Mouse (Mus musculus): ENCODE data around the gene Gpr157. TPM values are rescaled to one million over a fixed set of nuclear protein-coding genes. Genes with fewer than 3 reads are reported as not detected.
A peak's percentile ranks its signal among the peaks of the same experiment; 100 is the strongest.

Gpr157 gene
- polyA plus RNA-seq, 1 experiment from 2014 or later: 0.68 TPM

GRCm38 (mm10) chr4:150121430-150121829, 34.3 kb downstream of the Gpr157 start:
- Histone ChIP-seq H3K9me3 (ENCODE audit: control insufficient read depth, low read length) (no peaks in the 10 kb centered on the region), H3K4me2 (replicated peaks; ENCODE audit: low read depth, low read length) (no peak overlapping the region), H3K36me3 (ENCODE audit: control insufficient read depth, insufficient read depth, low read length) (no peaks in the 10 kb centered on the region), H3K4me3 (ENCODE audit: low read depth, low read length) (no peak overlapping the region), H3K9ac (ENCODE audit: low read depth, low read length) (no peak overlapping the region), H3K4me1 (replicated peaks; ENCODE audit: control insufficient read depth, insufficient read depth, low read length) (peaks cover 5% of the 10 kb centered on the region), H3K27me3 (ENCODE audit: control insufficient read depth, insufficient read depth, low read length) (no peaks in the 10 kb centered on the region), H3K27ac (ENCODE audit: low read depth, low read length) (no peak overlapping the region)
- DNase-seq (ENCODE audit: low spot score) (no peak), ATAC-seq (ENCODE audit: low FRiP score) (no peak)
- 72% methylated on average over 8 of the region's 8 CpGs for WGBS

- peaks cover 5% of the 10 kb centered on the region for H3K4me1 ChIP-seq (replicated peaks; ENCODE audit: control insufficient read depth, insufficient read depth, low read length)
- H3K36me3 ChIP-seq (ENCODE audit: control insufficient read depth, insufficient read depth, low read length): no peaks in the 10 kb centered on the region
- 66% methylated on average over 3 of the region's 3 CpGs for WGBS
- H3K9me3 ChIP-seq (ENCODE audit: control insufficient read depth, low read length): no peaks in the 10 kb centered on the region
- H3K9ac ChIP-seq (ENCODE audit: low read depth, low read length): no peak overlapping the region
- H3K4me2 ChIP-seq (replicated peaks; ENCODE audit: low read depth, low read length): no peak overlapping the region
- no peak for ATAC-seq (ENCODE audit: low FRiP score)
- H3K27me3 ChIP-seq (ENCODE audit: control insufficient read depth, insufficient read depth, low read length): no peaks in the 10 kb centered on the region
- DNase-seq (ENCODE audit: low spot score): no peak
- H3K4me3 ChIP-seq (ENCODE audit: low read depth, low read length): no peak overlapping the region
- no peak overlapping the region for H3K27ac ChIP-seq (ENCODE audit: low read depth, low read length)
These were observed 35.3 kb downstream of the Gpr157 start for GRCm38 (mm10) chr4:150122476-150122875.

GRCm38 (mm10) chr4:150126373-150126772, 39.2 kb downstream of the Gpr157 start:
- Histone ChIP-seq H3K9me3 (ENCODE audit: control insufficient read depth, low read length) (no peaks in the 10 kb centered on the region), H3K27me3 (ENCODE audit: control insufficient read depth, insufficient read depth, low read length) (no peaks in the 10 kb centered on the region)

GRCm38 (mm10) chr4:150127894-150128293, 40.7 kb downstream of the Gpr157 start:
- Histone ChIP-seq H3K27ac (ENCODE audit: low read depth, low read length) (no peak overlapping the region), H3K27me3 (ENCODE audit: control insufficient read depth, insufficient read depth, low read length) (no peaks in the 10 kb centered on the region), H3K4me2 (replicated peaks; ENCODE audit: low read depth, low read length) (no peak overlapping the region), H3K36me3 (ENCODE audit: control insufficient read depth, insufficient read depth, low read length) (no peaks in the 10 kb centered on the region), H3K9me3 (ENCODE audit: control insufficient read depth, low read length) (no peaks in the 10 kb centered on the region), H3K9ac (ENCODE audit: low read depth, low read length) (no peak overlapping the region), H3K4me3 (ENCODE audit: low read depth, low read length) (no peak overlapping the region), H3K4me1 (replicated peaks; ENCODE audit: control insufficient read depth, insufficient read depth, low read length) (peaks cover 4% of the 10 kb centered on the region; the same call in 1 of the 2 replicates)
- DNase-seq (ENCODE audit: low spot score): no peak
- WGBS: 95% methylated on average over 7 of the region's 7 CpGs
- ATAC-seq (ENCODE audit: low FRiP score): no peak

More at GRCm38 (mm10) chr4:150126373-150126772, 39.2 kb downstream of the Gpr157 start:
- Histone ChIP-seq H3K4me3 (ENCODE audit: low read depth, low read length) (no peak overlapping the region), H3K9ac (ENCODE audit: low read depth, low read length) (no peak overlapping the region), H3K27ac (ENCODE audit: low read depth, low read length) (no peak overlapping the region), H3K4me2 (replicated peaks; ENCODE audit: low read depth, low read length) (no peak overlapping the region), H3K4me1 (replicated peaks; ENCODE audit: control insufficient read depth, insufficient read depth, low read length) (no peaks in the 10 kb centered on the region; the same call in 1 of the 2 replicates), H3K36me3 (ENCODE audit: control insufficient read depth, insufficient read depth, low read length) (no peaks in the 10 kb centered on the region)
- ATAC-seq (ENCODE audit: low FRiP score): no peak
- no peak for DNase-seq (ENCODE audit: low spot score)
- 86% methylated on average over 5 of the region's 5 CpGs for WGBS

- Histone ChIP-seq H3K36me3 (ENCODE audit: control insufficient read depth, insufficient read depth, low read length) (no peaks in the 10 kb centered on the region), H3K9me3 (ENCODE audit: control insufficient read depth, low read length) (no peaks in the 10 kb centered on the region), H3K9ac (ENCODE audit: low read depth, low read length) (no peak overlapping the region), H3K4me3 (ENCODE audit: low read depth, low read length) (no peak overlapping the region), H3K4me2 (replicated peaks; ENCODE audit: low read depth, low read length) (no peak overlapping the region), H3K27me3 (ENCODE audit: control insufficient read depth, insufficient read depth, low read length) (no peaks in the 10 kb centered on the region), H3K27ac (ENCODE audit: low read depth, low read length) (no peak overlapping the region), H3K4me1 (replicated peaks; ENCODE audit: control insufficient read depth, insufficient read depth, low read length) (peaks cover 4% of the 10 kb centered on the region; the same call in 1 of the 2 replicates)
- ATAC-seq (ENCODE audit: low FRiP score) (no peak), DNase-seq (ENCODE audit: low spot score) (no peak)
- WGBS: 50% methylated on average over 8 of the region's 8 CpGs
These were observed 41.4 kb downstream of the Gpr157 start for GRCm38 (mm10) chr4:150128571-150128970.

GRCm38 (mm10) chr4:150130661-150131060, 43.5 kb downstream of the Gpr157 start:
- no peaks in the 10 kb centered on the region for H3K36me3 ChIP-seq (ENCODE audit: control insufficient read depth, insufficient read depth, low read length)
- 42% methylated on average over 2 of the region's 2 CpGs for WGBS

GRCm38 (mm10) chr4:150132692-150133271, 45.6 kb downstream of the Gpr157 start:
- Histone ChIP-seq H3K36me3 (ENCODE audit: control insufficient read depth, insufficient read depth, low read length) (no peaks in the 10 kb centered on the region), H3K27ac (ENCODE audit: low read depth, low read length) (no peak overlapping the region), H3K9me3 (ENCODE audit: control insufficient read depth, low read length) (no peaks in the 10 kb centered on the region), H3K4me1 (replicated peaks; ENCODE audit: control insufficient read depth, insufficient read depth, low read length) (peaks cover 4% of the 10 kb centered on the region; the same call in 1 of the 2 replicates), H3K4me2 (replicated peaks; ENCODE audit: low read depth, low read length) (no peak overlapping the region), H3K4me3 (ENCODE audit: low read depth, low read length) (no peak overlapping the region), H3K27me3 (ENCODE audit: control insufficient read depth, insufficient read depth, low read length) (no peaks in the 10 kb centered on the region), H3K9ac (ENCODE audit: low read depth, low read length) (no peak overlapping the region; the same call in 1 of the 2 replicates)
- WGBS: 27% methylated on average over 24 of the region's 24 CpGs
- DNase-seq (ENCODE audit: low spot score) (peak; percentile 24), ATAC-seq (ENCODE audit: low FRiP score) (no peak)

More at GRCm38 (mm10) chr4:150130661-150131060, 43.5 kb downstream of the Gpr157 start:
- DNase-seq (ENCODE audit: low spot score) (no peak), ATAC-seq (ENCODE audit: low FRiP score) (no peak)
- no peak overlapping the region for H3K4me3 ChIP-seq (ENCODE audit: low read depth, low read length)
- no peak overlapping the region for H3K4me2 ChIP-seq (replicated peaks; ENCODE audit: low read depth, low read length)
- H3K4me1 ChIP-seq (replicated peaks; ENCODE audit: control insufficient read depth, insufficient read depth, low read length): peaks cover 4% of the 10 kb centered on the region; the same call in 1 of the 2 replicates
- H3K27ac ChIP-seq (ENCODE audit: low read depth, low read length): no peak overlapping the region
- H3K9me3 ChIP-seq (ENCODE audit: control insufficient read depth, low read length): no peaks in the 10 kb centered on the region
- H3K27me3 ChIP-seq (ENCODE audit: control insufficient read depth, insufficient read depth, low read length): no peaks in the 10 kb centered on the region
- no peak overlapping the region for H3K9ac ChIP-seq (ENCODE audit: low read depth, low read length)

GRCm38 (mm10) chr4:150135254-150135653, 48.1 kb downstream of the Gpr157 start:
- no peak overlapping the region for H3K4me2 ChIP-seq (replicated peaks; ENCODE audit: low read depth, low read length)
- H3K4me3 ChIP-seq (ENCODE audit: low read depth, low read length): no peak overlapping the region
- DNase-seq (ENCODE audit: low spot score): no peak
- WGBS: 83% methylated on average over 7 of the region's 7 CpGs
- H3K36me3 ChIP-seq (ENCODE audit: control insufficient read depth, insufficient read depth, low read length): no peaks in the 10 kb centered on the region
- H3K9ac ChIP-seq (ENCODE audit: low read depth, low read length): no peak overlapping the region
- H3K9me3 ChIP-seq (ENCODE audit: control insufficient read depth, low read length): no peaks in the 10 kb centered on the region
- H3K27ac ChIP-seq (ENCODE audit: low read depth, low read length): no peak overlapping the region
- peaks cover 4% of the 10 kb centered on the region; the same call in 1 of the 2 replicates for H3K4me1 ChIP-seq (replicated peaks; ENCODE audit: control insufficient read depth, insufficient read depth, low read length)
- no peaks in the 10 kb centered on the region for H3K27me3 ChIP-seq (ENCODE audit: control insufficient read depth, insufficient read depth, low read length)
- no peak for ATAC-seq (ENCODE audit: low FRiP score)

- WGBS: 11% methylated on average over 10 of the region's 10 CpGs
- H3K9ac ChIP-seq (ENCODE audit: low read depth, low read length): no peak overlapping the region
- ATAC-seq (ENCODE audit: low FRiP score) (peak; percentile 55; the same call in 1 of the 2 replicates), DNase-seq (ENCODE audit: low spot score) (peak; percentile 88)
- no peaks in the 10 kb centered on the region for H3K36me3 ChIP-seq (ENCODE audit: control insufficient read depth, insufficient read depth, low read length)
- H3K4me2 ChIP-seq (replicated peaks; ENCODE audit: low read depth, low read length): no peak overlapping the region
- H3K4me3 ChIP-seq (ENCODE audit: low read depth, low read length): no peak overlapping the region
- no peak overlapping the region for H3K27ac ChIP-seq (ENCODE audit: low read depth, low read length)
- no peaks in the 10 kb centered on the region for H3K9me3 ChIP-seq (ENCODE audit: control insufficient read depth, low read length)
- H3K27me3 ChIP-seq (ENCODE audit: control insufficient read depth, insufficient read depth, low read length): no peaks in the 10 kb centered on the region
- peaks cover 4% of the 10 kb centered on the region; the same call in 1 of the 2 replicates for H3K4me1 ChIP-seq (replicated peaks; ENCODE audit: control insufficient read depth, insufficient read depth, low read length)
These were observed 49.5 kb downstream of the Gpr157 start for GRCm38 (mm10) chr4:150136693-150137092.

Data from hindbrain, embryonic 11.5 days (tissue).